Mouse (Mus musculus) liver, postnatal 0 days (tissue): ENCODE results near the gene Cntfr. TPM values are rescaled to one million over a fixed set of nuclear protein-coding genes. Genes with fewer than 3 reads are reported as not detected.

Source experiments
- ATAC-seq: fragments of 200-750 bp; cut with Nextera tagmentation; 2 replicates; pipeline ENCODE4 v1.8.0; 2017; ENCODE audit warnings: mild to moderate bottlenecking, moderate library complexity
- DNase-seq: peaks from one replicate; pipeline ENCODE4 v3.0.0-alpha.2; 2016
- H3K27ac ChIP-seq: fragments of 300-500 bp; sonication (generic); 2 replicates; pipeline ENCODE4 v1.5.1; 2014; ENCODE audit warnings: antibody characterized with exemption, moderate library complexity, mild to moderate bottlenecking, low read depth
- H3K27me3 ChIP-seq: fragments of 300-500 bp; sonication (generic); 2 replicates; pipeline ENCODE4 v1.6.1; 2014; ENCODE audit warnings: low read length, control low read depth, mixed read lengths; ENCODE audit not compliant: insufficient read depth
- H3K36me3 ChIP-seq: fragments of 300-500 bp; sonication (generic); replicated peaks from 2 replicates; pipeline ENCODE4 v1.6.1; 2014; ENCODE audit warnings: mild to moderate bottlenecking, control low read depth, low read length, moderate library complexity, mixed read lengths; ENCODE audit not compliant: insufficient read depth
- H3K4me1 ChIP-seq: fragments of 300-500 bp; sonication (generic); 2 replicates; pipeline ENCODE4 v1.6.1; 2014; ENCODE audit warnings: antibody characterized with exemption, mild to moderate bottlenecking, control low read depth; ENCODE audit not compliant: insufficient read depth
- H3K4me2 ChIP-seq: fragments of 300-500 bp; sonication (generic); 2 replicates; pipeline ENCODE4 v1.6.1; 2014; ENCODE audit warnings: low read depth, mild to moderate bottlenecking, low read length, moderate library complexity, mixed read lengths
- H3K4me3 ChIP-seq: fragments of 300-500 bp; sonication (generic); 2 replicates; pipeline ENCODE4 v1.5.1; 2014; ENCODE audit warnings: low read depth, low read length
- H3K9ac ChIP-seq: fragments of 300-500 bp; sonication (generic); replicated peaks from 2 replicates; pipeline ENCODE4 v1.6.1; 2014; ENCODE audit warnings: mild to moderate bottlenecking, moderate library complexity
- H3K9me3 ChIP-seq: fragments of 300-500 bp; sonication (generic); 2 replicates; pipeline ENCODE4 v1.6.1; 2016; ENCODE audit warnings: mild to moderate bottlenecking, control low read depth, low read length, mixed read lengths
- CTCF ChIP-seq: sonication (generic); IDR thresholded peaks from 2 replicates; pipeline ENCODE4 v1.5.1; 2016; ENCODE audit warnings: antibody characterized with exemption, low read depth
- EP300 ChIP-seq: IDR thresholded peaks from 2 replicates; pipeline ENCODE4 v1.6.1; 2016; ENCODE audit warnings: antibody characterized with exemption, low read depth, mild to moderate bottlenecking
- WGBS: fragments of 180-500 bp; shearing (Covaris S2); extraction: QIAGEN DNeasy Blood & Tissue Kit; methylation state at CpG from one replicate; pipeline ENCODE4 v1.1.7; 2014; ENCODE audit not compliant: insufficient replicate concordance; 5-methylcytosine and 5-hydroxymethylcytosine counted together
- polyA plus RNA-seq: library from polyadenylated mRNA; unstranded; fragments of >200 nt; fragmentation: Nextera tagmentation; extraction: Ambion mirVana; gene quantifications from 2 replicates; pipeline ENCODE4 v1.2.1, GENCODE M21; 2015

The Cntfr gene
- polyA plus RNA-seq, 1 experiment from 2014 or later, result 0.29 TPM

DNA sequence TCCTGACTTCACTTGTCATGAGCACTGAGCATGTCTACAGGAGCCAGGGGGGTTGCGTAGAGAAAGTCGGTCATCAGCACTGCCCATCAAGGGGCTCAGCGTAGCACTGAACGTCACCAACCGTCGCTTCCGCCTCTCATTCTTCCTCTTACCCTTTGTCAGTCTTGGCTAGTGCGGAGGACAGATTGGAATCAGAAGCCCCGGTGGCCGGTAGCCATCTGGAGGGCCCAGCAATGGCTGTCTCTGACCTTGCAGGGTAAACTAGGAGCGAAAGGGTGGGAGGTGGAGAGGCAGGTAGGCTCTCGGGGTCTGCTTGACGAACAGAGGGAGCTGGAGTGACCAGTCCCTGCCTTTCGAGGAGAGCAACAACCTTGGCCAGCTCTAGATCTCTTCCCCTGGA, 74.8 kb downstream of the Cntfr start:
- H3K4me3 ChIP-seq, result no peak overlapping the region
- peaks cover 2% of the 10 kb centered on the region; the same call in 1 of the 2 replicates for H3K27me3 ChIP-seq
- H3K4me2 ChIP-seq, result no peak overlapping the region
- no peaks in the 10 kb centered on the region for H3K9me3 ChIP-seq
- TF ChIP-seq EP300 (no peak), CTCF (no peak)
- H3K9ac ChIP-seq, result no peak overlapping the region
- peaks cover 7% of the 10 kb centered on the region for H3K4me1 ChIP-seq
- DNase-seq (no peak), ATAC-seq (no peak)
- H3K27ac ChIP-seq, result no peak overlapping the region
- 84% methylated on average over 14 of the region's 14 CpGs for WGBS
- no peaks in the 10 kb centered on the region for H3K36me3 ChIP-seq

DNA sequence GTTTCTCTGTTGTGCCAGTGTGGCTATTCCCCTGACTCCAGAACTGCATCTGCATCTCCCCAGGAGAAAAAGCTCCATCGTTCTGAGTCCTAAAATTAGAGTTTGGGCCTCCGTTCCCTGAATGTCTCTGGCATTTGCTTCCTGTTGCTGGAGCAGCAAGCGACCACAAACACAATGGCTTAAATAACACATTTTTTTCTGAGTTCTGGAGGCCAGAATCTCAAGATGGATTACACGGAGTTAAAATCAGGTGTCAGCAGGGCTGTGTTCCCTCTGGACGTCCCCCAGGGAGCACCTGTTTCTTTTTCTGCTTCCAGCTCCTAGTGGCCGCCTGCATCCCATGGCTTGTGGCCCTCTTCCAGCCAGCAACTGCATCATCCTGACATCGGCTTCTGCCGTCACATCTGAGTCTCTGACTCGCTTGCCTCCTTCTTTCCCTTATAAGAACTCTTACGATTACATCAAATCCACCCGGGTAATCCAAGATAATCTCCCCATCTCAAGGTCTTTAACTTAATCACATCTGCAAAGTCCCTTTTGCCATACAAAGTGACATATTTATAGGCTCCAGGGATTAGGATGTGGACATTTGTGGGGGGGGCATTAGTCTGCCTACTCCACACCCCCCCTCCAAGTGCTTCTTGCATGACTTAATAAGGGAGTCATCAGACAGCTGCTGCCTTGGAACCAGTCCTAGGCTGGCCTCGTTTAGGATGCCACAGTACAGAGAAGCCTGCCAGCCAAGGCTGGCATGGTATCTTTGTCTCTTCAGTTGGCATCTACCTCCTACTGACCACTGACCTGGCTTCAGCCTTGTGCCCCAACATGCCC, 77.8 kb downstream of the Cntfr start:
- H3K27me3 ChIP-seq, result peaks cover 2% of the 10 kb centered on the region; the same call in 1 of the 2 replicates
- H3K36me3 ChIP-seq, result no peaks in the 10 kb centered on the region
- ATAC-seq (no peak), DNase-seq (no peak)
- TF ChIP-seq CTCF (no peak), EP300 (no peak)
- H3K4me2 ChIP-seq, result no peak overlapping the region
- WGBS, result 63% methylated on average over 12 of the region's 12 CpGs
- no peaks in the 10 kb centered on the region for H3K4me1 ChIP-seq
- H3K9ac ChIP-seq, result no peak overlapping the region
- H3K4me3 ChIP-seq, result no peak overlapping the region
- H3K9me3 ChIP-seq, result no peaks in the 10 kb centered on the region
- H3K27ac ChIP-seq, result no peak overlapping the region

DNA sequence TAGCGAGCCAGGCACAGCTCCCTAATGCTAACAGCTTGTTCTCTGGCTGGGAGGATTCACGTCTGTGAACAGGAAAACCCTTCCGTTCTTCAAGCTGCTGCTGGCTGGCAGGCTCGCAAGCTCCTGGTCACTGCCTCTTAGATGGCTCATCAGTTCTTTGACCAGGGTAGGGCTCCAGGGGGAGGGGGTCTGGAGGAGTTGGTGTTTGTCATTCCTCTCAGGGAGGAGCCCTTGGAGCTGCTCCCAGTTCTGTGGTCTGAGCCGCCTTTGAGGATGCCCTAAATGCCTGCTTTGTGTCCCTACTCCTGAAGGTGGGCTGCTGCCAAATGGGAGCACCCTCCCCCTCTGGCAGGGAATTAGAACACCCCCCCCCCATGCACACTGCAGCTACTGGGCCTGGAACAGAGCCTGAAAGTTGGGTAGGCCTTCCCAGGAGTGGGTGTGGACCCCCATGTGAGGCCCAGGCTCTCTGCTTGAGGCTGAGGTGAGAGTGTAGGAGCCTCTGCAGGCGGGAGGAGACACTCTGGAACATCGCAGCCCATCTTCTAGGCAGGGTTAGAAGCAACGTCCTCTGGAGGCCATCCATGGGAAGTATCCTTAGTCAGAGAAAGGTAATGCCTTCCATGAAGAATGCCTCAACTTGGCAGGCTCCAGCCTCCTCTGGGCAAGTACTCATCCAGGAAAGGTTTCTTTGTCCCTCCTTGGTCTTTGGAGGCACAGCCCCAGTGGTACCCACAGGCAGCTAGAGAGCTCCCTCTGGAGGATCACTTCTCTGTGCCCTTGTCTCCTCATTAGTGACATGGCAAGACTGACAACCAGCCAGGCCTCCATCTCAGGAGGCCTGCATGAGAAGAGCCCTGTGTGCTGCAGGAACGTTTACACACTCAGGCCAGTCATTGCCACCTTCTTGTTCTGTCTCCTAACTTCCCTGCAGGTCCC, 81.0 kb downstream of the Cntfr start:
- WGBS, result 59% methylated on average over 9 of the region's 9 CpGs
- H3K4me3 ChIP-seq, result no peak overlapping the region
- H3K4me2 ChIP-seq, result no peak overlapping the region
- ATAC-seq (no peak), DNase-seq (no peak)
- peaks cover 2% of the 10 kb centered on the region; the same call in 1 of the 2 replicates for H3K27me3 ChIP-seq
- no peak overlapping the region for H3K27ac ChIP-seq
- no peaks in the 10 kb centered on the region for H3K4me1 ChIP-seq
- H3K9ac ChIP-seq, result no peak overlapping the region
- peak; percentile 12; the same call in 1 of the 2 replicates for TF ChIP-seq CTCF
- TF ChIP-seq EP300, result no peak
- H3K9me3 ChIP-seq, result no peaks in the 10 kb centered on the region
- no peaks in the 10 kb centered on the region for H3K36me3 ChIP-seq

DNA sequence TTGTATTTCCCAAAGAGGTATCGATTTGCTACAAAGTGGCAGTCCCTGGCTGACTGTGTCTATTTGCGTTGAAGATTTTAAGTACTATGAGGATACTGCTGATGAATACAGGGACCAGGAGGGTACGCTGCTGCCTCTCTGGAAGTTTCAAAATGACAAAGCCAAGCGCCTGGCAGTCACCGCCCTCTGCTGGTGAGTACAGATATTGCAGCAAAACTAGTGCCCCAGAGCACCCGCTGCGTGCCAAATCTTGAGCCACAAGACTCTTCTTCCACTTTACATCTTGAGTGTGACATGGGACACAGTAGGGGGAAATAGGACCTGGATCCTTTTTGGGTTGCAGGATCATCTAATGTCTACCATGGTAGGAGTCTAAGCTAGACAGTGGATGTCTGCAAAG, 82.7 kb downstream of the Cntfr start:
- TF ChIP-seq EP300 (no peak), CTCF (peak; percentile 92)
- no peak overlapping the region for H3K27ac ChIP-seq
- peak; percentile 36; the same call in 1 of the 2 replicates for ATAC-seq
- peak; percentile 76 for DNase-seq
- no peak overlapping the region for H3K4me3 ChIP-seq
- H3K36me3 ChIP-seq, result no peaks in the 10 kb centered on the region
- peaks cover 2% of the 10 kb centered on the region; the same call in 1 of the 2 replicates for H3K27me3 ChIP-seq
- H3K4me2 ChIP-seq, result no peak overlapping the region
- WGBS, result 7% methylated on average over 7 of the region's 7 CpGs
- no peaks in the 10 kb centered on the region for H3K9me3 ChIP-seq
- H3K9ac ChIP-seq, result no peak overlapping the region
- no peaks in the 10 kb centered on the region for H3K4me1 ChIP-seq

DNA sequence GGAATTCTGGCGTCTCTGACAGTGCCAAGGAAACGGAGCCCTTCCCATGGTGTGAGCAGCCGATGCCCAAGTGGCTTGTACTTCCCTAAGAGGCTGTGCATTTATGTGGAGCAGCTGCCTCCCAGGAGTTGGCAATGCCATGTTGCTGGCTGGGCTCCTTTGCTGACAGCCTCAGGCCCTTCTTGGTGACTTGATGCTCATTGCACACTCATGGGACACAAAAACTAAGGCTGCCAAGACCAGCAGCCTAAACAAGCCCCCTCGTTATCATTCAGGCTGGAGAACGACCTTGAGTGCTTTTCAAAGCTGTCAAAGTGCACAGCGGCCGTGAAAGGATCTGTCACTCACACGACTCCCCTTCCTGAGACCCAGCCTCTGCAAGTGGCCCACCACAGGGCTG, 84.7 kb downstream of the Cntfr start:
- DNase-seq, result no peak
- Histone ChIP-seq H3K4me3 (no peak overlapping the region), H3K27me3 (0 out of 2 replicates have a peak, but pooled peaks cover 2% of the 10 kb centered on the region), H3K9ac (no peak overlapping the region), H3K36me3 (no peaks in the 10 kb centered on the region), H3K27ac (no peak overlapping the region), H3K4me1 (no peaks in the 10 kb centered on the region), H3K9me3 (no peaks in the 10 kb centered on the region), H3K4me2 (no peak overlapping the region)
- WGBS, result 56% methylated on average over 8 of the region's 8 CpGs
- no peak for ATAC-seq
- TF ChIP-seq CTCF (no peak), EP300 (no peak)

DNA sequence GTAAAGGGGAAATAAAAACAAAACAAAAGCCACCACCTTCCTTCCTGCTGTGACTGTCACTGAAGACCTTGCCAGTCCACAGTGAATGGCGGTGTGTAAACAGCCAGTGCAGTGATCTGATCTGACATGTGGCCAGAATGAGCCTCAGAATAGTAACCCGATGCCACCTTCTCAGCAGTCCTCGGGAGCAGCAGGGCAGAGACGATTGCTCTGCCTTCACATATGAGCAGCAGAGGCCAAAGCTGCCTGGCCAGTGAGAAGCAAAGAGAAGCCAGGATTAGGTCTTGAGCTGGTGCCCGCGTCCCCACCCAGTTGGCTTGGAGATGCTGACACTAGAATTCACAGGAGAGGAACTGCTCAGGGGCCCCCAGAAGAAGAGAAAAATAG, 86.3 kb downstream of the Cntfr start:
- 0 out of 2 replicates have a peak, but pooled peaks cover 2% of the 10 kb centered on the region for H3K27me3 ChIP-seq
- no peak overlapping the region for H3K9ac ChIP-seq
- WGBS, result 40% methylated on average over 6 of the region's 6 CpGs
- TF ChIP-seq EP300, result no peak
- no peak for TF ChIP-seq CTCF
- H3K27ac ChIP-seq, result no peak overlapping the region
- no peak overlapping the region for H3K4me2 ChIP-seq
- ATAC-seq (no peak), DNase-seq (no peak)
- no peaks in the 10 kb centered on the region for H3K4me1 ChIP-seq
- no peaks in the 10 kb centered on the region for H3K9me3 ChIP-seq
- H3K4me3 ChIP-seq, result no peak overlapping the region
- H3K36me3 ChIP-seq, result no peaks in the 10 kb centered on the region
